Mouse (Mus musculus): Measurements from ENCODE around the gene Mfsd14a. TPM values are rescaled to one million over a fixed set of nuclear protein-coding genes. Genes with fewer than 3 reads are reported as not detected.

Mfsd14a gene
- total and polyA plus RNA-seq, 2 experiments from 2014 or later = 49.3 to 53.4 TPM

- no peaks in the 10 kb centered on the region for H3K9me3 ChIP-seq (ENCODE audit: low read length)
- H3K36me3 ChIP-seq (ENCODE audit: insufficient read depth, low read length) = peaks cover 69% of the 10 kb centered on the region
- DNase-seq (ENCODE audit: low spot score) = no peak
- WGBS = 84% methylated on average over 1 of the region's 1 CpGs
- no peak overlapping the region for H3K27ac ChIP-seq
- H3K9ac ChIP-seq (replicated peaks; ENCODE audit: low read length) = no peak overlapping the region
- H3K4me1 ChIP-seq (ENCODE audit: insufficient read depth, low read length) = no peaks in the 10 kb centered on the region
- no peak overlapping the region for H3K4me3 ChIP-seq (ENCODE audit: low read length)
- H3K27me3 ChIP-seq (ENCODE audit: insufficient read depth, low read length) = no peaks in the 10 kb centered on the region
- no peak overlapping the region for H3K4me2 ChIP-seq (ENCODE audit: low read depth, low read length)
- no peak for TF ChIP-seq CTCF (IDR thresholded peaks at IDR 0.05; ENCODE audit: low read depth)
- ATAC-seq = no peak
Measured at GRCm38 (mm10) chr3:116640024-116640423, 22.5 kb downstream of the Mfsd14a start.

GRCm38 (mm10) chr3:116638572-116638971 is 23.9 kb downstream of the Mfsd14a start:
- TF ChIP-seq CTCF (IDR thresholded peaks at IDR 0.05; ENCODE audit: low read depth) = no peak
- Histone ChIP-seq H3K9me3 (ENCODE audit: low read length) (no peaks in the 10 kb centered on the region), H3K36me3 (ENCODE audit: insufficient read depth, low read length) (peaks cover 71% of the 10 kb centered on the region), H3K4me2 (ENCODE audit: low read depth, low read length) (no peak overlapping the region), H3K4me1 (ENCODE audit: insufficient read depth, low read length) (no peaks in the 10 kb centered on the region), H3K4me3 (ENCODE audit: low read length) (no peak overlapping the region), H3K9ac (replicated peaks; ENCODE audit: low read length) (no peak overlapping the region), H3K27me3 (ENCODE audit: insufficient read depth, low read length) (no peaks in the 10 kb centered on the region), H3K27ac (no peak overlapping the region)
- ATAC-seq (no peak), DNase-seq (ENCODE audit: low spot score) (no peak)
- 84% methylated on average over 7 of the region's 7 CpGs for WGBS

DNA sequence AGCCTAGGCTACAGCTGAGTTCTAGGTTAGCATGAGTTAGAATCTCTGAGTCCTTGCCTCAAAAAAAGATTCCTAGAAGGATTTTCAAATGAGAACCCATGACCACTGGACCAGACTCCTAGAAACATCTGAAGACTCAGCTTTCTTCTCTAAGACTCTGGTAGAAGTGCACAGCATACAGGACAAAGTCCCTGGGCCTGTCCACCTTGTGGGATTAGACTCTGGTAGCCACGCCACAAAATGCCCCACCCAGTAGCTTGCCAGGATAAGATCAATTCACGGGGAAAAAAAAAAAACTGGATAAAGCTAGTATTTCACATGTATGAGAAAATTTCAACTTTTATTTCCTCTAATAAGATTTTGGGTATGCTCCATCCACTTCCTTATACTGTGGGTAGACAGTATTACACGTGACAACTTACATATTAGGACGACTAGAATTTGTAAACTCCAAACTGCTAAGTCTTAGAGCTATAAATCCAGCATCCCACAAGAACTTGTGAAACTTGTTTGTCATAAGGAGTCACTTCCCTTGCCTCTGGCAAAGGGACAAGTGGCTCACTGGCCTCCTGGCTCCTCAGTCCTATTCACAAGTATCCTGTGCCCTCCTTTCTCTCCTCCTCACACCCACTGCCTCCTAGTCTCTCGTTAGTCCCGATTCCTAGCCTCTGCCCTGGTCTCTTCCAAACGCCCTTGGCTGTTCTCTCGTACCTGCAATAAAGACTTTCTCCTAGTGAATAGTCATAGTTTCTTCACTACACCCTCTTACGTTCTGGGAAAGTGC is 24.6 kb downstream of the Mfsd14a start:
- Histone ChIP-seq H3K36me3 (ENCODE audit: insufficient read depth, low read length) (peaks cover 68% of the 10 kb centered on the region), H3K27me3 (ENCODE audit: insufficient read depth, low read length) (no peaks in the 10 kb centered on the region), H3K4me1 (ENCODE audit: insufficient read depth, low read length) (no peaks in the 10 kb centered on the region), H3K4me3 (ENCODE audit: low read length) (no peak overlapping the region), H3K9me3 (ENCODE audit: low read length) (no peaks in the 10 kb centered on the region), H3K4me2 (ENCODE audit: low read depth, low read length) (no peak overlapping the region), H3K27ac (no peak overlapping the region), H3K9ac (replicated peaks; ENCODE audit: low read length) (no peak overlapping the region)
- 89% methylated on average over 9 of the region's 9 CpGs for WGBS
- DNase-seq (ENCODE audit: low spot score) = no peak
- TF ChIP-seq CTCF (IDR thresholded peaks at IDR 0.05; ENCODE audit: low read depth) = no peak
- ATAC-seq = no peak

DNA sequence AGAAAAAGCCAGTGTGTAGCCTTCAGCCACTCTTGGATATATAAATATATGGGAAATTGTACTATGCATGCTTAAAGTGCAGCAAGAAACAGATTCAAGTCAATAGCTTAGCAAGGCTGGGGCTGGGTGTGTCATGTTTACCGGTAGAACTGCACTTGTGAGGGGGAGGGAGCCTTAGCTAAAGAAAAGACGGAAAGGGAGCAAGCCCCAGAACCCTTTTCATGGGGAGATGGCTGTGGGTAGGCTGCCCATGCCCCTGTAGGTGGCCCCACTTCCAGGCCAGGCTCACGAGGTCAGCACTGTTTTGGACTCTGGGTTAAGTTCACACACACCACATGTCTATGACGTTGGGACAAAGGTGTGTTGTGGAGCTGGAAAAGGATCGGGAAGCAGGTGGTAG is 26.7 kb downstream of the Mfsd14a start:
- Histone ChIP-seq H3K36me3 (ENCODE audit: insufficient read depth, low read length) (peaks cover 56% of the 10 kb centered on the region), H3K27ac (no peak overlapping the region), H3K4me1 (ENCODE audit: insufficient read depth, low read length) (no peaks in the 10 kb centered on the region), H3K27me3 (ENCODE audit: insufficient read depth, low read length) (no peaks in the 10 kb centered on the region), H3K4me3 (ENCODE audit: low read length) (no peak overlapping the region), H3K9ac (replicated peaks; ENCODE audit: low read length) (no peak overlapping the region), H3K9me3 (ENCODE audit: low read length) (no peaks in the 10 kb centered on the region), H3K4me2 (ENCODE audit: low read depth, low read length) (no peak overlapping the region)
- ATAC-seq (0 out of 2 replicates have a peak, but pooled peaks have one; percentile 7), DNase-seq (ENCODE audit: low spot score) (no peak)
- TF ChIP-seq CTCF (IDR thresholded peaks at IDR 0.05; ENCODE audit: low read depth) = no peak
- WGBS = 53% methylated on average over 5 of the region's 5 CpGs

GRCm38 (mm10) chr3:116634853-116635252 is 27.6 kb downstream of the Mfsd14a start:
- Histone ChIP-seq H3K9me3 (ENCODE audit: low read length) (no peaks in the 10 kb centered on the region), H3K4me3 (ENCODE audit: low read length) (no peak overlapping the region), H3K27me3 (ENCODE audit: insufficient read depth, low read length) (no peaks in the 10 kb centered on the region), H3K4me2 (ENCODE audit: low read depth, low read length) (no peak overlapping the region), H3K4me1 (ENCODE audit: insufficient read depth, low read length) (no peaks in the 10 kb centered on the region), H3K9ac (replicated peaks; ENCODE audit: low read length) (no peak overlapping the region), H3K36me3 (ENCODE audit: insufficient read depth, low read length) (peaks cover 49% of the 10 kb centered on the region), H3K27ac (no peak overlapping the region)
- ATAC-seq (no peak), DNase-seq (ENCODE audit: low spot score) (no peak)
- WGBS = 94% methylated on average over 8 of the region's 8 CpGs
- no peak for TF ChIP-seq CTCF (IDR thresholded peaks at IDR 0.05; ENCODE audit: low read depth)

- H3K4me1 ChIP-seq (ENCODE audit: insufficient read depth, low read length) = no peaks in the 10 kb centered on the region
- ATAC-seq = no peak
- H3K27me3 ChIP-seq (ENCODE audit: insufficient read depth, low read length) = no peaks in the 10 kb centered on the region
- H3K36me3 ChIP-seq (ENCODE audit: insufficient read depth, low read length) = peaks cover 47% of the 10 kb centered on the region
- H3K9me3 ChIP-seq (ENCODE audit: low read length) = no peaks in the 10 kb centered on the region
- no peak overlapping the region for H3K4me2 ChIP-seq (ENCODE audit: low read depth, low read length)
- H3K9ac ChIP-seq (replicated peaks; ENCODE audit: low read length) = no peak overlapping the region
- WGBS = 89% methylated on average over 3 of the region's 3 CpGs
- H3K4me3 ChIP-seq (ENCODE audit: low read length) = no peak overlapping the region
- DNase-seq (ENCODE audit: low spot score) = no peak
- TF ChIP-seq CTCF (IDR thresholded peaks at IDR 0.05; ENCODE audit: low read depth) = no peak
- H3K27ac ChIP-seq = no peak overlapping the region
Measured at GRCm38 (mm10) chr3:116634091-116634490, 28.4 kb downstream of the Mfsd14a start.

GRCm38 (mm10) chr3:116632971-116633370 is 29.5 kb downstream of the Mfsd14a start:
- Histone ChIP-seq H3K36me3 (ENCODE audit: insufficient read depth, low read length) (peaks cover 41% of the 10 kb centered on the region), H3K4me2 (ENCODE audit: low read depth, low read length) (no peak overlapping the region), H3K4me3 (ENCODE audit: low read length) (no peak overlapping the region), H3K27ac (no peak overlapping the region), H3K9me3 (ENCODE audit: low read length) (no peaks in the 10 kb centered on the region), H3K27me3 (ENCODE audit: insufficient read depth, low read length) (no peaks in the 10 kb centered on the region), H3K9ac (replicated peaks; ENCODE audit: low read length) (no peak overlapping the region), H3K4me1 (ENCODE audit: insufficient read depth, low read length) (no peaks in the 10 kb centered on the region)
- no peak for TF ChIP-seq CTCF (IDR thresholded peaks at IDR 0.05; ENCODE audit: low read depth)
- 91% methylated on average over 3 of the region's 3 CpGs for WGBS
- DNase-seq (ENCODE audit: low spot score) (no peak), ATAC-seq (no peak)

All from hindbrain, postnatal 0 days (tissue).